Mouse (Mus musculus): ENCODE results near the gene Parp6. TPM values are rescaled to one million over a fixed set of nuclear protein-coding genes. Genes with fewer than 3 reads are reported as not detected.

Gene Parp6
- 61.5 TPM for polyA plus RNA-seq (2017; shearing (Covaris generic))

DNA sequence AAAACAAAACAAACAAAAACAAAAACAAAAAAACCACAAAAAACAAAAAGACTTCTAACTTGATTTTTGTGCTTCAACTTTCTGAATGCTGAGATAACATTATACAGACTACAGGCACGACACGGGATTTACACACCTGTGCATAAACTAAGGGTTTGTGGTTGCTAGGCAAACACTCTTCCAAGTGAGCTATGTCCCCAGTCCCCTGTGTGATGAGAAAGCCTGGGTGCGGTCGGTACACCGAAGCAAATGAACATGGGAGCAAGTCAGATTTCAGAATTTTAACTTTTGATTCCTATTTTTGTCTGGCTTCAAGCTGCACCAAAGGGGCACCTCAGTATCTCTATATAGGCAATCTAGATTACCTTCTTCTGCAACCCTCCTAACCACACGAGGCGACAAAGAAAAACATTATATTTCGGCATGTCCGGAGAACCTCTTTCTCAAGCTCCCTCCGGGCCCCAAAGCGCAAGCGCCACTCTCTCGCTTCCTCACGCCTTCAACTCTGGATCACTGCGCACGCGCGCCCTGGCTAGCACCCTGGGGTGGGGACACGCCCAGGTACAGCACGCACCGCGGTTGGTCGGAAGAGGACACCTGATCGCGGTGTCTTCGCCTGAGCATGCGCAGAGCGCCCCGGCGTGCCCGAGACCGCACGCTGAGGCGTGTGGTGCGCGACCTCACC lies at the start of gene Parp6:
Gene Parp6 (plus strand): TSS at position 663 of the 685 bp plus-strand sequence.

DNA sequence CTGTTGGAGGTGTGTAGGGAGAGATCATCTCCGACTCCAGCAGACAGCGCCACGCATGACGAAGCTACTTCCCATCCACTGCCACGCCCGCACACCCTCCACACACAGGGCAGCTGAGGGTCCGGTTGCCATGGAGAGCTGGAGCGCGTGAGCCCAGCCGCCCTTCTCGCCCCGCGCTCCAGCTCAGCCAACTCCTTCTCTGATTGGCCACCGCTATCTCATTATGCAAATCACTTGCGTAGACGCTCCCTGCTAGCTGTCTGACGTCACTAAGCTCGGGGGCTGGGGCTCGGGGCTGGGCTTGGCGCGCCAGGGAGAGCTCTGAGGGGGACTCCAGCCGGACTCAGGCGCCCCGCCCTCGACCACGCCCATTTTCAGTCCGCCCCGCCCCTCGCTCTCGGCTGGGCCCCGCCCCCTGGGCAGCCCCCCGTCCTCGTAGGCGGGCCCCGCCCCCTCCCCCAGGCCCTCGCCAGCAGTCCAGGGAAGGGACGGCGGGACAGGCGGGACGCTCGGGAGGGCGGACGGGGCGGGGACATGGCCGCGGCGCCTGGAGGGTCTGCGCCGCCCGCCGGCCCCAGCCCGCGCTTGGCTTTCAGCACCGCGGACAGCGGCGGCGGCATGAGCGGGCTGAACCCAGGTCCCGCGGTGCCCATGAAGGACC lies 39.1 kb upstream of the Parp6 start, which contains the start of gene Celf6:
Gene Celf6 (plus strand): TSS at position 74 of the 661 bp plus-strand sequence.

GRCm38 (mm10) chr9:59655958-59656634 lies 39.0 kb downstream of the Parp6 start, which contains the start of gene Pkm:
Gene Pkm (plus strand): TSS chr9:59656368.

DNA sequence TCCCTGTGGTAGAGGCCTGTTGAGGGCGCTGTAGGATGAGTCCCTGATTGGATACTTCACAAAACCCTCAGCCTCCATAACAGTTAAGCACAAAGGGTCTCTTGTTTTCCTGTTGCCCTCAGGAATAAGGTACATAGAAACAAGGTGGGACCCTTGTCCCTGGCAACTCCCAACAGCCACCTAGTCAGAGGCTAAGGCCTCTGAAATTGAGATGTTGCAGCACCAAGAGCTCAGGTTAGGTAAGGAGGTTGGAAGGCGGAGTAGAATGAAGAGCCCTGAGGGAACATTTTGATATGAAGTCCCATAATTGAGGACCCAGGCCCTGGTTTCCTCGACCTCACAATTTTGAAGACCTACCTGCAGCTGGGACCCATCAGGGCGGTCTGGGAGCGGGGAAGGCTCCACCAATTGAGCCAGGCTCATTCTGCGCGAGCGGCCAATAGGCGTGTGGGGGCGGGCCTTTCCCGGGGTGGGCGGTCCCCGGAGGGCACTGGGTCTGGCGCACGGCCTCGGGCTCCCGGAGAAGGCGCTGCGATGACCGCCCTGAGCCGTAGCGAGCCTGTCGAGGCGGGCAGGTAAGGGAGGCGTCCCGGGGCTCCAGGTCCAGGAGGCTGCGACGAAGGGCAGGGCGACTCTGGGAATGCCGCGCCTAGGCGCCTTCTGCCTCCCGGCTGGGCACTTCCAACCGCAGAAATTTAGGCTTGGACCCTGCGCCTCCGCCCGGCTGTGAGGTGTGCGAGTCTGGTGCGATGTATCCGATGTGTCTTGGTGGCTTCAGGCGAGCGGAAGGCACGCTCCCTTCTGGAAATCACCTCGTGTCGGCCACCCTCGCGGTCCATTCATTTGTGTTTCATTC lies 62.8 kb downstream of the Parp6 start, which contains the start of gene Gramd2:
Gene Gramd2 (plus strand): TSS at position 467 of the 856 bp plus-strand sequence.

Other genes starting within 250 kb of the Parp6 start
- gene Arih1, start 130.7 kb upstream of the Parp6 start, polyA plus RNA-seq (2017; shearing (Covaris generic)): 110 TPM
- 55.5 TPM for gene Hexa, start 77.7 kb upstream of the Parp6 start, polyA plus RNA-seq (2017; shearing (Covaris generic))
- gene Tmem202, start 77.4 kb upstream of the Parp6 start, polyA plus RNA-seq (2017; shearing (Covaris generic)): 0.53 TPM
- gene Celf6, start 39.4 kb upstream of the Parp6 start, polyA plus RNA-seq (2017; shearing (Covaris generic)): not detected
- 762 TPM for gene Pkm, start 39.1 kb downstream of the Parp6 start, polyA plus RNA-seq (2017; shearing (Covaris generic))
- gene Gramd2, start 62.9 kb downstream of the Parp6 start, polyA plus RNA-seq (2017; shearing (Covaris generic)): 0.17 TPM
- gene Senp8, start 133.4 kb downstream of the Parp6 start, polyA plus RNA-seq (2017; shearing (Covaris generic)): 7.1 TPM
- gene Myo9a, start 133.6 kb downstream of the Parp6 start, polyA plus RNA-seq (2017; shearing (Covaris generic)): 28.7 TPM